Mouse (Mus musculus) lung, adult 2 months (tissue): ENCODE measurements around the gene 1700019N19Rik. TPM values are rescaled to one million over a fixed set of nuclear protein-coding genes. Genes with fewer than 3 reads are reported as not detected.

Experiments
- DNase-seq: peaks from one replicate; pipeline ENCODE4 v3.0.0; 2022
- H3K4me1 ChIP-seq: fragments of 200-500 bp; 2 replicates; pipeline ENCODE4 v1.6.1; 2011; ENCODE audit warnings: low read length; ENCODE audit not compliant: control insufficient read depth, insufficient read depth
- H3K4me3 ChIP-seq: fragments of 200-500 bp; replicated peaks from 2 replicates; pipeline ENCODE3; 2011; ENCODE audit warnings: low read depth, mild to moderate bottlenecking, control low read depth, low read length; ENCODE audit errors: extremely low read depth
- CTCF ChIP-seq: fragments of 200-500 bp; IDR thresholded peaks from 2 replicates; pipeline ENCODE4 v1.5.1; 2011; ENCODE audit warnings: mild to moderate bottlenecking, low read length, control low read depth; ENCODE audit not compliant: insufficient read depth
- POLR2A ChIP-seq: fragments of 200-500 bp; IDR thresholded peaks from 2 replicates; pipeline ENCODE4 v1.6.1; 2011; ENCODE audit warnings: low read depth, mild to moderate bottlenecking, control low read depth, low read length, borderline replicate concordance; ENCODE audit errors: extremely low read depth
- WGBS: fragments of 180-500 bp; shearing (Covaris S2); methylation state at CpG from one replicate; pipeline ENCODE4 v1.1.7; 2018; 5-methylcytosine and 5-hydroxymethylcytosine counted together
- polyA plus RNA-seq: library from polyadenylated mRNA; depleted of rRNA; stranded (reverse); fragments of >200 nt; gene quantifications from 2 replicates; pipeline ENCODE4 v1.2.3, GENCODE M21; 2012; rRNA removed

The 1700019N19Rik gene
- polyA plus RNA-seq, result not detected in 2 replicates

GRCm38 (mm10) chr19:58794284-58794683, at the start of gene 1700019N19Rik:
1700019N19Rik (minus strand) TSS chr19:58794461.
- WGBS, result 44% methylated on average over 10 of the region's 10 CpGs
- H3K4me3 ChIP-seq, result no peak within 1 kb of the TSS
- TF ChIP-seq POLR2A, result no peak
- H3K4me1 ChIP-seq, result no peaks in the 10 kb centered on the region
- DNase-seq, result no peak

DNA sequence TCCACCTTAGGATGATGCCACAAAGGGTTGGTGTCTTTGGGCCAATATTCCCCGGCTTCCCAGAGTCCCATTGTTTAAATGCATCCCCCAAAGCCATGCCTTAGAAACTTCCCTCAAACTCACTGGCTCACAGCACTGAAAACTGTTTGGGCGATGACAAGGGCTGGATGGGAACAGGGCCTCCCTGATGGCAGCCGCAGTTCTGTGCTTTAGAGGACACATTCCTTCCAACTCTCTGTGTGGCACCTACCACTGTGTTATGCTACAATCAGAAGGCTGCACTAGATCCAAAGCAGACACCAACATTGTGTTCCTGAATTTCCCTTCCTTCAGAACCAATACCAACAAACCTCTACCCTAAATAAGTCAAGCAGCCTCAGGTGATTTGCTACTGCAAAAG, 49.3 kb upstream of the 1700019N19Rik start:
- WGBS, result 77% methylated on average over 3 of the region's 3 CpGs
- TF ChIP-seq POLR2A (no peak), CTCF (no peak)
- DNase-seq, result no peak
- no peak overlapping the region for H3K4me3 ChIP-seq
- peaks cover 7% of the 10 kb centered on the region for H3K4me1 ChIP-seq

DNA sequence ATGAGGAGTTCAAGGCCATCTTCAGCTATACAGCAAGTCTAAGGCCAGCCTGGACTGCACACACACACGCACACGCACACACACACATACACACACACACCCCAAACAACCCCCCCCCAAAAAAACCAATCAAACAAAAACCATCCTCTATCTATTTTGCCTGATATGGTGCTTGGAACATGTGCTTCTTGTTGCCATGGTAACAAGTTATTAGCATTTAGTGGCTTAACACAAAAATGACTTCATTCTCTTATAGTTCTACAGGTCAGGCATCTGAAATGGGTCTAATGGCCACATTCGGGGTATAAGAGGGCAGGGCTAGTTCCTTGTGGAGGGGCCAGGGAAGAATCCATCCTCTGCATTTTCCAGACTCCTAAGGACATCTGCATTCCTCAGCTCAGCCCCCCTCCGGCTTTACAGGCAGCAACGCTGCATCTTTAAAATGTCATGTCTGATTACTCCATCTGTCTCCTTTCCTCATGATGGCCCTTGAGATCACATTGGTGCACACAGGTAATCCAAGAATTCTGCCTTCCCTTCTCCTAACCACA, 46.5 kb upstream of the 1700019N19Rik start:
- TF ChIP-seq POLR2A (no peak), CTCF (no peak)
- Histone ChIP-seq H3K4me1 (peaks cover 7% of the 10 kb centered on the region), H3K4me3 (no peak overlapping the region)
- WGBS, result 87% methylated on average over 5 of the region's 5 CpGs
- no peak for DNase-seq

DNA sequence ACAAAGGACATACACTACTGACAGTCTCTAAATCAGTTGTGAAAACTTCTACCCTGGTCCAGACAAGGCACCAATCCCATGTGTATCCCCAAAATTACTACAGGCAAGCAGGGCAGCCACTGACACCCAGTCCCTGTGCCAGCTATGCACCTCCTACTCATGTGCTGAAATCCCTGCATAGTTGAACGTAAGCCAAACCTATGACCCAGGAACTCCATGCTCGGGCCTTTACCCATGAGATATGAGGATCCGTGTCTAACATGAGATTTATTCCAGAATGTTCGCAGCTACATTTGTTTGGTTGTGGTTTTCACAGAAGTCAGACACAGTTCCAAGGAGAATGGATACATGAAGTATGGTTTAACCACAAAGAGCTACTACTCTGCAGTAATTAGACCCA, 45.5 kb upstream of the 1700019N19Rik start:
- Histone ChIP-seq H3K4me3 (no peak overlapping the region), H3K4me1 (peaks cover 7% of the 10 kb centered on the region)
- peak; percentile 14 for DNase-seq
- 63% methylated on average over 4 of the region's 4 CpGs for WGBS
- TF ChIP-seq POLR2A (no peak), CTCF (no peak)

- H3K4me1 ChIP-seq, result peaks cover 7% of the 10 kb centered on the region
- no peak for DNase-seq
- WGBS, result 82% methylated on average over 3 of the region's 3 CpGs
- H3K4me3 ChIP-seq, result no peak overlapping the region
- TF ChIP-seq CTCF (no peak), POLR2A (no peak)
Measured at GRCm38 (mm10) chr19:58839345-58839744, 45.1 kb upstream of the 1700019N19Rik start.

GRCm38 (mm10) chr19:58838706-58839105, 44.4 kb upstream of the 1700019N19Rik start:
- peak; percentile 18 for DNase-seq
- H3K4me3 ChIP-seq, result no peak overlapping the region
- 64% methylated on average over 9 of the region's 9 CpGs for WGBS
- TF ChIP-seq POLR2A, result no peak
- no peak for TF ChIP-seq CTCF
- H3K4me1 ChIP-seq, result peaks cover 7% of the 10 kb centered on the region

- Histone ChIP-seq H3K4me1 (peaks cover under 1% of the 10 kb centered on the region; the same call in 1 of the 2 replicates), H3K4me3 (no peak overlapping the region)
- 71% methylated on average over 13 of the region's 13 CpGs for WGBS
- no peak for DNase-seq
- no peak for TF ChIP-seq POLR2A
- no peak for TF ChIP-seq CTCF
Measured at GRCm38 (mm10) chr19:58833639-58834180, 39.4 kb upstream of the 1700019N19Rik start.

DNA sequence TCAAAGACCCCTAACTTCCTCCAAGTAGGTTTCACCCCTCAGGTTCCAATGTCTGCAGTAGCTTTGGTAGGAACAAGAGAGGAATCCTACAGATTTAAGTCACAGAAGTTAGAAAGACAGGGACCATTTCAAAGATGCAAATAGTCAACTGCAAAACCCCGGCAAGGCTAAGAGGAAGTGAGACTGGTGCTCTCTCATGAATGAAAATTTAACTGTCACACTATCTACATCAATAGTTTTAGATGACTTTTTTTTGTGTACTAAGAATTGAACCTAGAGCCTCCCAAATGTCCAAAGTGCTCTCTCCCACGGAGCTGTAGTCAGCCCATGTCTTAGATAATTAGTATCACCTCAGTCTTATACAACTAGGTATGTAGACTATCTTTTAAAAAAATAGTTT, 38.7 kb upstream of the 1700019N19Rik start:
- Histone ChIP-seq H3K4me3 (no peak overlapping the region), H3K4me1 (no peaks in the 10 kb centered on the region)
- no peak for DNase-seq
- TF ChIP-seq POLR2A (no peak), CTCF (no peak)
- WGBS, result 73% methylated on average over 2 of the region's 2 CpGs

DNA sequence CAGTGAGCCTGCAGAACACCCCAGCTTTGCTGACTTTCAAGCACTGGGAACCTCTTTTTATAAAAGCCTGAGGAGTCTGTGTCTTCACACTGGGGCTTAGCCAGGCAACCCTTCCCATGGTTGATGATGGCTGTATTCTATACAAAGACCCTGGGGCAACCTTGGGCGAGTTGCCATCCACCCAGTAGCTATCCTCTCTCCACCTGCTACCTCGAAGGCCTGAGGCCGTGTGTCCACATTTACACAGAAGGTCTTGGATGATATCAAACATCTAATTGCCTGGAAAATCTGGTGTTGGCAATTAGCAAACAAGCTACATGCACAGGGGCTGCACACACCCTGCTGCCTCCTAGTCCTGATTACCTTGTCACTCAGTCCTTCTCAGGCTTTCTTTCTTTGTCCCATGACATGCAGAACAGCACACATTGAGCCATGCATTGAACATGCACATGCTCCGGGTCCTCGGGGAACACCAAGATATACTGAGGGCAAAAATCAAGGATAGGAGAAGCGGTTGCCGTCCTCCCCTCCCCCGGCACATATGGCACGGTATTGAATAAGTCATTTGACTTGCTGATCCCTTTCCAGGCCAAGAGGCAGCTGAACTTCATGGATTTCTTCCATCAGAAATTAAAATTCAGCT, 37.1 kb upstream of the 1700019N19Rik start:
- DNase-seq, result no peak
- H3K4me1 ChIP-seq, result no peaks in the 10 kb centered on the region
- H3K4me3 ChIP-seq, result no peak overlapping the region
- TF ChIP-seq CTCF (no peak), POLR2A (no peak)
- 89% methylated on average over 9 of the region's 9 CpGs for WGBS

DNA sequence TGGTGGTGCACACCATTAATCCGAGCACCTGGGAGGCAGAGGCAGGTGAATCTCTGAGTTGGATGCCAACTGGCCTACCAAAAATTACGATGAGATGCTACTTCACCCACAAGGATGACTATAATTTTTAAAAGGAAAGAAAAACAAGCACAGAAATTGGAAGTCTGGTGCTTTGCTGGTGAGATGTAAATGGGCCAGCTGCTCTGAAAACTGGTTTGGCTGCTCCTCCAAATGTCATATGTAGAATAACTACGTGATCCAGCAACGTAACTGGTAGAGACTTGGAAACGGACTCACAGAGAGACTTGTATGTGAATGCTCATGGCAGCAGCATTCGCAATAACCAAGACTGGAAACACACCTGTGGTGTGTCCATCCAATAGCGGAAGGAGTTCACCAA, 35.9 kb upstream of the 1700019N19Rik start:
- DNase-seq, result no peak
- no peaks in the 10 kb centered on the region for H3K4me1 ChIP-seq
- WGBS, result 84% methylated on average over 7 of the region's 7 CpGs
- TF ChIP-seq CTCF (no peak), POLR2A (no peak)
- H3K4me3 ChIP-seq, result no peak overlapping the region
